Mouse (Mus musculus) hindbrain, embryonic 10.5 days (tissue): Measurements from ENCODE around the gene Pcgf2. TPM values are rescaled to one million over a fixed set of nuclear protein-coding genes. Genes with fewer than 3 reads are reported as not detected.
"Not testable (repeated sequence)": the region's sequence is repeated elsewhere in the genome, so short reads cannot be mapped to it uniquely, and the experiment has no call there.

Source experiments
- DNase-seq: peaks from one replicate; pipeline ENCODE4 v3.0.0-alpha.2; 2017; ENCODE audit warnings: low spot score
- H3K27ac ChIP-seq: fragments of 300-500 bp; sonication (generic); 2 replicates; pipeline ENCODE4 v1.5.1; 2016; ENCODE audit warnings: mild to moderate bottlenecking, moderate library complexity
- H3K27me3 ChIP-seq: fragments of 300-500 bp; sonication (generic); 2 replicates; pipeline ENCODE4 v1.6.1; 2016; ENCODE audit warnings: mild to moderate bottlenecking; ENCODE audit not compliant: poor library complexity, insufficient read depth, severe bottlenecking
- H3K36me3 ChIP-seq: fragments of 300-500 bp; sonication (generic); 2 replicates; pipeline ENCODE4 v1.6.1; 2016; ENCODE audit warnings: mild to moderate bottlenecking, moderate library complexity
- H3K4me1 ChIP-seq: fragments of 300-500 bp; sonication (generic); replicated peaks from 2 replicates; pipeline ENCODE4 v1.6.1; 2016; ENCODE audit warnings: mild to moderate bottlenecking
- H3K4me3 ChIP-seq: fragments of 300-500 bp; sonication (generic); 2 replicates; pipeline ENCODE4 v1.5.1; 2016; ENCODE audit warnings: mild to moderate bottlenecking, moderate library complexity
- H3K9me3 ChIP-seq: fragments of 300-500 bp; sonication (generic); 2 replicates; pipeline ENCODE4 v1.6.1; 2016; ENCODE audit warnings: mild to moderate bottlenecking, moderate library complexity
- WGBS: fragments of 180-500 bp; shearing (Covaris S2); methylation state at CpG from one replicate; pipeline ENCODE4 v1.1.7; 2016; 5-methylcytosine and 5-hydroxymethylcytosine counted together
- polyA plus RNA-seq: library from polyadenylated mRNA; unstranded; fragments of >200 nt; fragmentation: Nextera tagmentation; extraction: Ambion mirVana; gene quantifications from 2 replicates; pipeline ENCODE4 v1.2.1, GENCODE M21; 2016

Pcgf2 gene
- polyA plus RNA-seq, 1 experiment from 2014 or later: 17.0 TPM

- peaks cover 72% of the 10 kb centered on the region for H3K4me1 ChIP-seq
- 2% methylated on average over 27 of the region's 27 CpGs for WGBS
Measured at GRCm38 (mm10) chr11:97660734-97661647, 39.3 kb downstream of the Pcgf2 start.

DNA sequence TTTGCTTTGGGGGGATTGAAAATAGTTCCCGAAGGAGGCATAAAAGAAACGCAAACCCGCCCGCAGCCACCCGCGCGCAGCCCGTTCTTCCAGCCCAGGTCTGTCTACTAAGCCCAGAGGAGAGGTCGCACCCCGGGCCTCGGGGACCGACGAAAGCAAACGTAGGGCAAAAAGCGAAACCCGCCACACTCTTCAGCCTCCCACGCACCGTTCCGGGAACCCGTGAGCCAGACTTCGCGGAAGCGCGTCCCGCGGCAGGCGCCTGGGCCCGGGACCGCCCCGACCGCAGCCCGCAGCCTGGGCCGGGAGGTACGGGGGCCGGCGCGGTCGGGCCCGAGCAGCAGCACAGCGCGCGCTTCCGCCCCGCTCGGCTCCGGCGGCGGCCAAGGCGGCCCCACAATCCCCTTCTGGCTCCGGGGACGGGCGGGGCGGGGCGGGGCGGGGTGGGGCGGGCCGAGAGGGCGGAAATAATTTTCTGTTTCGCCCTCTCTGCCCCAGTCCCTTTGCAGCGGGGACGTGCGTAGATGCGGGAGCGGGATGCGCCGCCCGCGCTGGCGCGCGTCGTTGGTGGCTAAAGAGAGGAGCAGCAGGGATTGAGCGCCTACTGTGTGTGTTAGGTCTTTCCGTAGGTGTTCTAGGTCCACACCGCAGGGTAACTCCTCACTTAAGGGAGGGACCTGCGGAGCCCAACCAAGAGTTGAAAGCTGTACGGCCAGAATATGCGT lies 40.1 kb downstream of the Pcgf2 start:
- WGBS: under 1% methylated on average over 78 of the region's 78 CpGs
- H3K9me3 ChIP-seq: no peaks in the 10 kb centered on the region
- H3K4me3 ChIP-seq: peak overlapping the region; percentile 96
- peaks cover 2% of the 10 kb centered on the region for H3K36me3 ChIP-seq
- peaks cover 72% of the 10 kb centered on the region for H3K4me1 ChIP-seq
- DNase-seq: peak; percentile 86
- peaks cover 38% of the 10 kb centered on the region for H3K27me3 ChIP-seq
- peak overlapping the region; percentile 98 for H3K27ac ChIP-seq

More at GRCm38 (mm10) chr11:97660734-97661647, 39.3 kb downstream of the Pcgf2 start:
- H3K9me3 ChIP-seq: no peaks in the 10 kb centered on the region; the same call in 1 of the 2 replicates
- H3K27ac ChIP-seq: peak overlapping the region; percentile 98
- H3K36me3 ChIP-seq: peaks cover 11% of the 10 kb centered on the region
- H3K27me3 ChIP-seq: peaks cover 38% of the 10 kb centered on the region
- peak overlapping the region; percentile 96 for H3K4me3 ChIP-seq
- DNase-seq: peak; percentile 28

DNA sequence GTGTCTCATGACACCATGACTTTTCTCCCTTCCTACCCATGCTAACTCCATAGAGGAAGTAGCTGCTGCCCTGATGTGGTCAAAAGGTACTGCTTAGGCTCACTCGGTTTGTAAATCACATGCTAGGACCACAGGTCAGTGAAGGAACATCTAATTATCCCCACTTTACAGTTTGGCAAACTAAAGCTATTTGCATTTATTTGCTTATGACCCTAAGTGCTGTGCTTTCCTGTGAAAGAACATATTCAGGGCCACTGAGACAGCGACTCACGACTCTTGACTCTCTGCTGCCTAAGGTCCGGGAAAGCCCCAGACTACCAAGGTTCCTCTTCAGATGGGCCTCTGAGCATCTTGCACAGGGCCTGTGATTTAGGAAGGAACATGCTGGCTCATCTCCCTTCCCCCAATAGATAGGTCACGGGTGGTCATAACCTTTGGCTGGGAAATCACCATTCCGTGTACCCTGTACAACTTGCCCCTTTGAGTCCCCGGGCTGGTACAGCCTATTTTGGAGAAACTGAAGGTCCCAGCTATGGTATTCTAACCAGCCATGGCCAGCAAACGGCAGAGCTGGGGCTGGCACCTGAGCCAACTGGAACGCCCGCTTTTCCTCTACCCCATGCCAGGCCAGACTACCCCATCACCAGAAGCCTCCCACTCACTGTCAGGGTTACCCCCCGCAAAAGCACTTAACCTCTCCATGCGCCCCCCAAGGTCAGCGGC lies 40.9 kb downstream of the Pcgf2 start:
- H3K4me1 ChIP-seq: peaks cover 65% of the 10 kb centered on the region

GRCm38 (mm10) chr11:97658751-97659266 lies 41.5 kb downstream of the Pcgf2 start:
- DNase-seq: no peak
- WGBS: 74% methylated on average over 11 of the region's 11 CpGs
- peaks cover 38% of the 10 kb centered on the region for H3K27me3 ChIP-seq
- peaks cover 58% of the 10 kb centered on the region for H3K4me1 ChIP-seq
- no peaks in the 10 kb centered on the region for H3K9me3 ChIP-seq
- no peak overlapping the region for H3K27ac ChIP-seq
- H3K4me3 ChIP-seq: peak overlapping the region; percentile 96
- H3K36me3 ChIP-seq: no peaks in the 10 kb centered on the region

More for the DNA sequence above, 40.9 kb downstream of the Pcgf2 start:
- Histone ChIP-seq H3K27me3 (peaks cover 38% of the 10 kb centered on the region), H3K27ac (peak overlapping the region; percentile 98), H3K4me3 (peak overlapping the region; percentile 96), H3K36me3 (no peaks in the 10 kb centered on the region), H3K9me3 (no peaks in the 10 kb centered on the region)
- DNase-seq: peak; percentile 33
- 14% methylated on average over 13 of the region's 13 CpGs for WGBS

GRCm38 (mm10) chr11:97657967-97658366 lies 42.3 kb downstream of the Pcgf2 start:
- not testable (repeated sequence) for DNase-seq, H3K36me3 ChIP-seq, H3K9me3 ChIP-seq, H3K4me3 ChIP-seq, H3K27ac ChIP-seq
- H3K4me1 ChIP-seq: peaks cover 56% of the 10 kb centered on the region
- H3K27me3 ChIP-seq: peaks cover 38% of the 10 kb centered on the region
- WGBS: 91% methylated on average over 6 of the region's 6 CpGs

- H3K27ac ChIP-seq: no peak overlapping the region
- H3K4me3 ChIP-seq: no peak overlapping the region
- no peak for DNase-seq
- peaks cover 34% of the 10 kb centered on the region for H3K27me3 ChIP-seq
- peaks cover 52% of the 10 kb centered on the region for H3K4me1 ChIP-seq
- peaks cover 3% of the 10 kb centered on the region; the same call in 1 of the 2 replicates for H3K9me3 ChIP-seq
- WGBS: 44% methylated on average over 6 of the region's 6 CpGs
- H3K36me3 ChIP-seq: no peaks in the 10 kb centered on the region
Measured at GRCm38 (mm10) chr11:97657184-97657945, 42.9 kb downstream of the Pcgf2 start.

GRCm38 (mm10) chr11:97656269-97656971 lies 43.9 kb downstream of the Pcgf2 start:
- peaks cover 3% of the 10 kb centered on the region; the same call in 1 of the 2 replicates for H3K9me3 ChIP-seq
- no peak overlapping the region for H3K4me3 ChIP-seq
- H3K4me1 ChIP-seq: peaks cover 42% of the 10 kb centered on the region
- WGBS: 70% methylated on average over 14 of the region's 14 CpGs
- H3K27me3 ChIP-seq: peaks cover 24% of the 10 kb centered on the region
- no peak for DNase-seq
- H3K36me3 ChIP-seq: no peaks in the 10 kb centered on the region
- H3K27ac ChIP-seq: no peak overlapping the region

- H3K9me3 ChIP-seq: peaks cover 3% of the 10 kb centered on the region; the same call in 1 of the 2 replicates
- no peaks in the 10 kb centered on the region for H3K36me3 ChIP-seq
- DNase-seq: no peak
- peaks cover 25% of the 10 kb centered on the region for H3K4me1 ChIP-seq
- no peak overlapping the region for H3K27ac ChIP-seq
- WGBS: 93% methylated on average over 2 of the region's 2 CpGs
- no peak overlapping the region for H3K4me3 ChIP-seq
- peaks cover 6% of the 10 kb centered on the region for H3K27me3 ChIP-seq
Measured at GRCm38 (mm10) chr11:97654210-97654609, 46.1 kb downstream of the Pcgf2 start.

DNA sequence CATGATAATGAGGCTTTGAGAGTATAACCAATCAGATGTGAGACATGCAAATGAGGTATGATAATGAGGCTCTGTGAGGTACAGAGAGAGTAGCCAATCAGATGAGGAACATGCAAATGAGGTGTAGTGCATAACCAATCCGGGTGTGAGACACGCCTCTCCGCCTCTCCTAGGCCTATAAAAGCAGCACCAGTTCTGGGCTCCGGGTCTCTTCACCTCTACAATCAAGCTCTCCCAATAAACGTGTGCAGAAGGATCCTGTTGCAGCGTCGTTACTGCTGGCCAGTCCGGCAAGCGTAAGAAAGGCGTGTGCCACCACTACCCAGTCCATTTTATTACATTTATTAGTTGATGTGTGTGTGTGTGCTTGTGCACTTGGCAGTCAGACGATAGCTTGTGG lies 46.9 kb downstream of the Pcgf2 start:
- WGBS: 93% methylated on average over 11 of the region's 11 CpGs
- peaks cover 22% of the 10 kb centered on the region for H3K4me1 ChIP-seq
- not testable (repeated sequence) for H3K27me3 ChIP-seq, H3K36me3 ChIP-seq, H3K9me3 ChIP-seq, H3K27ac ChIP-seq, H3K4me3 ChIP-seq, DNase-seq

- H3K4me3 ChIP-seq: no peak overlapping the region
- 0 out of 2 replicates have a peak, but pooled peaks cover 4% of the 10 kb centered on the region for H3K4me1 ChIP-seq
- H3K27ac ChIP-seq: no peak overlapping the region
- peaks cover 3% of the 10 kb centered on the region; the same call in 1 of the 2 replicates for H3K9me3 ChIP-seq
- no peaks in the 10 kb centered on the region for H3K27me3 ChIP-seq
- H3K36me3 ChIP-seq: no peaks in the 10 kb centered on the region
- DNase-seq: no peak
- WGBS: 65% methylated on average over 5 of the region's 5 CpGs
Measured at GRCm38 (mm10) chr11:97650341-97650740, 50.0 kb downstream of the Pcgf2 start.

DNA sequence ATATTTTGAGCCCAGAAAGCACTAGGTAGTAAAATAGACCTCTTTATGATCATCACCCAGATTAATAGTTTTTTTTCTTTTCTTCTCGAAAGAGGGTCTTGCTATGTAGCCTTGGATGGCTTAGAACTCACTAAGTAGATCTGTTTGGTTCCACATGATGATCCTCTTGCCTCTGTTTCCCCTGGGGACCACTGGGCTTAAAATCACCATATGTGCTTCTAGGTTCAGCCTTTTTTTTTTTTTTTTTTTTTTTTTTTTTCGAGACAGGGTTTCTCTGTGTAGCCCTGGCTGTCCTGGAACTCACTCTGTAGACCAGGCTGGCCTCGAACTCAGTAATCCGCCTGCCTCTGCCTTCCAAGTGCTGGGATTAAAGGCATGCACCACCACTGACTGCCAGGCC lies 51.8 kb downstream of the Pcgf2 start:
- H3K27ac ChIP-seq, H3K4me3 ChIP-seq, DNase-seq, H3K9me3 ChIP-seq, H3K27me3 ChIP-seq, H3K36me3 ChIP-seq, H3K4me1 ChIP-seq: not testable (repeated sequence)
- WGBS: 81% methylated on average over 4 of the region's 4 CpGs
